Comparison of ENCODE assay signal across 12 mouse cellular contexts in the genomic region with DNA sequence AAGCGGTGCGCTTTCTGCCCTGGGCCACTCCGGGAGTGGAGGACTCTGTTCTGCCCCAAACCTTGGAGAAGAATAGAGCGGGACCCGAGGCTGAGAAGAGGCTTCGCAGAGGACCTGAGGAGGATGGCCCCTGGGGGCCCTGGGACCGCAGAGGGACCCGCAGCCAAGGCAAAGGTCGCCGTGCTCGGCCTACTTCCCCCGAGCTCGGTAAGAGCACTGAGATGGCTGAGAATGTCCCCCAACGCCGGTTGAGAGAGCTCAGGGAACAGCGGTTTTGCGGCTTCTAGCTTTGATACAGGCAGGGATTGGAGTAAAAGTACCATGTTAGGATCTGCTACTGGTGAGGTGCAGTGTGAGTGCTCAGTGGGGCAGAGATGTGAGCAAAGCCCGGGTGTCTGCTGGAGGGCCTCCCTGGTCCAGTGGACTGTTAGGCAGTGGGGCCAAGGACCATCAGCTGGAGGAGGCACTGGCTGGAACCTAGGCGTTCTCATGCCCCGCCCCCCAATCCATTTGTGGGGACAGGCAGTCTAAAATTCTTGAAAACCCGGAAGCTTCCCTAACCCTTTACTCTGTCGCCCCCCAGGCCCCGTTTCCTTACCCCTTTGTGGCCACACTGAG. TPM values are rescaled to one million over a fixed set of nuclear protein-coding genes. Genes with fewer than 3 reads are reported as not detected.
A peak's percentile ranks its signal among the peaks of the same experiment; 100 is the strongest.
DNase-seq lines count a peak whose midpoint lies in the region; ATAC-seq lines count a peak whose summit lies in the region.
"Had no signal": no experiment of that assay in that cellular context is flagged by ENCODE, and none has a peak within 500 bp of the region (broad histone marks: within the 10 kb centered on the region; RNA-seq: fewer than 3 reads in every experiment).

No protein-coding gene starts in this region.

- no peak overlapping the region for H3K27ac ChIP-seq in heart, embryonic 14.5 days (replicated peaks in 1 of 2; ENCODE audit: control insufficient read depth in 1 of 2, insufficient read depth in 1 of 2, low read depth in 2 of 2, low read length in 2 of 2)
- H3K27ac ChIP-seq in embryonic facial prominence, embryonic 11.5 days (replicated peaks; ENCODE audit: low read depth, low read length), result no peak overlapping the region
- no peak overlapping the region for H3K27ac ChIP-seq in hindbrain, embryonic 13.5 days
- H3K27ac ChIP-seq in midbrain, embryonic 15.5 days, result no peak overlapping the region

- 44% methylated on average over 23 of the region's 23 CpGs for WGBS in heart, embryonic 14.5 days
- 26% methylated on average over 23 of the region's 23 CpGs for WGBS in embryonic facial prominence, embryonic 11.5 days
- WGBS in hindbrain, embryonic 13.5 days, result 17% methylated on average over 23 of the region's 23 CpGs
- 20% methylated on average over 23 of the region's 23 CpGs for WGBS in midbrain, embryonic 15.5 days

- peaks cover 22% of the 10 kb centered on the region for H3K27me3 ChIP-seq in heart, embryonic 14.5 days (ENCODE audit: control insufficient read depth, insufficient read depth, low read length)
- H3K27me3 ChIP-seq in embryonic facial prominence, embryonic 11.5 days (ENCODE audit: control insufficient read depth, insufficient read depth, low read length), result peaks cover 24% of the 10 kb centered on the region
- H3K27me3 ChIP-seq in hindbrain, embryonic 13.5 days, result peaks cover 69% of the 10 kb centered on the region
- peaks cover 33% of the 10 kb centered on the region for H3K27me3 ChIP-seq in midbrain, embryonic 15.5 days (replicated peaks)

- peak overlapping the region; percentile 47; the same call in 1 of the 2 replicates for H3K4me2 ChIP-seq in heart, embryonic 14.5 days (ENCODE audit: low read length)
- H3K4me2 ChIP-seq in embryonic facial prominence, embryonic 11.5 days (ENCODE audit: low read depth, low read length), result peak overlapping the region; percentile 52; the same call in 1 of the 2 replicates
- H3K4me2 ChIP-seq in hindbrain, embryonic 13.5 days, result peak overlapping the region; percentile 52
- peak overlapping the region; percentile 41 for H3K4me2 ChIP-seq in midbrain, embryonic 15.5 days

- intact Hi-C loops in heart, postnatal 36 days (cut with DNase I), result loop anchor here (5.0 kb wide), 1 partner anchor 42 kb away; no protein-coding TSS in a partner anchor

- H3K36me3 ChIP-seq in heart, embryonic 14.5 days (ENCODE audit: control insufficient read depth, insufficient read depth, low read length), result peaks cover 52% of the 10 kb centered on the region
- H3K36me3 ChIP-seq in embryonic facial prominence, embryonic 11.5 days (replicated peaks; ENCODE audit: control insufficient read depth, insufficient read depth, low read depth, low read length), result no peaks in the 10 kb centered on the region
- H3K36me3 ChIP-seq in hindbrain, embryonic 13.5 days, result peaks cover 12% of the 10 kb centered on the region
- H3K36me3 ChIP-seq in midbrain, embryonic 15.5 days (replicated peaks), result peaks cover 3% of the 10 kb centered on the region; the same call in 1 of the 2 replicates

- no peaks in the 10 kb centered on the region for H3K9me3 ChIP-seq in heart, embryonic 14.5 days (ENCODE audit: control insufficient read depth, low read length)
- H3K9me3 ChIP-seq in embryonic facial prominence, embryonic 11.5 days (replicated peaks; ENCODE audit: control insufficient read depth, low read length), result no peaks in the 10 kb centered on the region
- H3K9me3 ChIP-seq in hindbrain, embryonic 13.5 days, result no peaks in the 10 kb centered on the region
- no peaks in the 10 kb centered on the region for H3K9me3 ChIP-seq in midbrain, embryonic 15.5 days

- DNase-seq in heart, postnatal 36 days, result no peak
- DNase-seq in embryonic facial prominence, embryonic 11.5 days (ENCODE audit: low spot score), result no peak
- DNase-seq in urinary bladder, postnatal 4 days (ENCODE audit: low spot score in 2 of 2), result no peak
- no peak for DNase-seq in layer of hippocampus, postnatal 25 days (ENCODE audit: extremely low spot score in 1 of 2, low spot score in 1 of 2)
- no peak for DNase-seq in urinary bladder, postnatal 14 days (ENCODE audit: low spot score)
- DNase-seq: adrenal gland, postnatal 36 days; kidney, adult 8-10 months; lung, postnatal 4 days had no signal

- H3K4me3 ChIP-seq in heart, embryonic 14.5 days (ENCODE audit: control insufficient read depth in 1 of 2, insufficient read depth in 1 of 2, low read depth in 1 of 2, low read length in 2 of 2), result no peak overlapping the region
- H3K4me3 ChIP-seq in embryonic facial prominence, embryonic 11.5 days (ENCODE audit: low read depth, low read length), result peak overlapping the region; percentile 31
- peak overlapping the region; percentile 27 for H3K4me3 ChIP-seq in hindbrain, embryonic 13.5 days
- H3K4me3 ChIP-seq in midbrain, embryonic 15.5 days, result peak overlapping the region; percentile 20
- H3K4me3 ChIP-seq: erythroblast, embryonic 14.5 days had no signal

- H3K9ac ChIP-seq in heart, embryonic 14.5 days (ENCODE audit: low read length), result peak overlapping the region; percentile 55
- H3K9ac ChIP-seq in embryonic facial prominence, embryonic 11.5 days (replicated peaks; ENCODE audit: low read length), result peak overlapping the region; percentile 55; the same call in 1 of the 2 replicates
- peak overlapping the region; percentile 65 for H3K9ac ChIP-seq in hindbrain, embryonic 13.5 days
- H3K9ac ChIP-seq in midbrain, embryonic 15.5 days, result 0 out of 2 replicates have a peak overlapping the region, but pooled peaks have one; percentile 10

- H3K4me1 ChIP-seq in heart, embryonic 14.5 days (ENCODE audit: control insufficient read depth in 2 of 2, insufficient read depth in 2 of 2, low read length in 2 of 2), result peaks cover 49 to 79% of the 10 kb centered on the region in 2 experiments
- H3K4me1 ChIP-seq in embryonic facial prominence, embryonic 11.5 days (ENCODE audit: control insufficient read depth, insufficient read depth, low read length), result peaks cover 14% of the 10 kb centered on the region
- peaks cover 69% of the 10 kb centered on the region for H3K4me1 ChIP-seq in hindbrain, embryonic 13.5 days (replicated peaks)
- peaks cover 54% of the 10 kb centered on the region for H3K4me1 ChIP-seq in midbrain, embryonic 15.5 days

- no peak for ATAC-seq in heart, embryonic 14.5 days (ENCODE audit: insufficient number of reproducible peaks, insufficient read depth, low FRiP score, low read depth)
- ATAC-seq in embryonic facial prominence, embryonic 11.5 days (replicated peaks; ENCODE audit: insufficient number of reproducible peaks, low FRiP score, low TSS enrichment, low read depth), result no peak
- ATAC-seq in hindbrain, embryonic 13.5 days (ENCODE audit: low FRiP score), result no peak
- no peak for ATAC-seq in midbrain, embryonic 15.5 days (replicated peaks)

RNA-seq across cellular contexts. Expression of a gene that starts 13.9 kb away (rescaled TPM):
- polyA plus RNA-seq in heart, embryonic 14.5 days (2014; fragmentation: Nextera tagmentation; extraction: Ambion mirVana), result 52.4 and 53.4 TPM in 2 replicates
- total RNA-seq in heart, postnatal 36 days (2021), result 100 to 1,000 TPM; 120 to 128 TPM
- polyA plus RNA-seq in embryonic facial prominence, embryonic 11.5 days (2014; fragmentation: Nextera tagmentation; extraction: Ambion mirVana), result 16.7 and 19.9 TPM in 2 replicates
- polyA plus RNA-seq in hindbrain, embryonic 13.5 days (2015; fragmentation: Nextera tagmentation; extraction: Ambion mirVana), result 15.9 and 16.0 TPM in 2 replicates
- polyA plus RNA-seq in midbrain, embryonic 15.5 days (2015; fragmentation: Nextera tagmentation; extraction: Ambion mirVana), result 20.8 and 21.3 TPM in 2 replicates
- total RNA-seq in layer of hippocampus, postnatal 25 days (2021), result 100 to 1,000 TPM; 154 to 196 TPM

RNA-seq across cellular contexts. Expression of a gene that starts 28.9 kb away (rescaled TPM):
- 351 and 377 TPM in 2 replicates for polyA plus RNA-seq in heart, embryonic 14.5 days (2014; fragmentation: Nextera tagmentation; extraction: Ambion mirVana)
- total RNA-seq in heart, postnatal 36 days (2021), result 1,000 to 10,000 TPM; 1,347 to 1,420 TPM
- 6.9 and 9.9 TPM in 2 replicates for polyA plus RNA-seq in embryonic facial prominence, embryonic 11.5 days (2014; fragmentation: Nextera tagmentation; extraction: Ambion mirVana)
- 1.8 and 2.9 TPM in 2 replicates for polyA plus RNA-seq in hindbrain, embryonic 13.5 days (2015; fragmentation: Nextera tagmentation; extraction: Ambion mirVana)
- polyA plus RNA-seq in midbrain, embryonic 15.5 days (2015; fragmentation: Nextera tagmentation; extraction: Ambion mirVana), result 1.5 and 2.0 TPM in 2 replicates
- total RNA-seq in layer of hippocampus, postnatal 25 days (2021), result 1 to 10 TPM in 1 of 2 experiments, under 1 TPM in 1; 0.94 to 1.2 TPM

RNA-seq across cellular contexts. Expression of a gene that starts 46.7 kb away (rescaled TPM):
- polyA plus RNA-seq in heart, embryonic 14.5 days (2014; fragmentation: Nextera tagmentation; extraction: Ambion mirVana), result 53.3 and 71.9 TPM in 2 replicates
- 10 to 100 TPM; 35.5 to 39.9 TPM for total RNA-seq in heart, postnatal 36 days (2021)
- polyA plus RNA-seq in embryonic facial prominence, embryonic 11.5 days (2014; fragmentation: Nextera tagmentation; extraction: Ambion mirVana), result 36.9 and 38.4 TPM in 2 replicates
- polyA plus RNA-seq in hindbrain, embryonic 13.5 days (2015; fragmentation: Nextera tagmentation; extraction: Ambion mirVana), result 84.0 and 84.4 TPM in 2 replicates
- polyA plus RNA-seq in midbrain, embryonic 15.5 days (2015; fragmentation: Nextera tagmentation; extraction: Ambion mirVana), result 86.1 and 98.7 TPM in 2 replicates
- 10 to 100 TPM; 60.5 to 66.7 TPM for total RNA-seq in layer of hippocampus, postnatal 25 days (2021)

Comparison
In these comparisons a context has a peak if more than half of its experiments do, and no peak if none do; other contexts are left out.
1. H3K4me3 ChIP-seq: peak in embryonic facial prominence, embryonic 11.5 days (single experiment), hindbrain, embryonic 13.5 days (single experiment) and midbrain, embryonic 15.5 days (single experiment); none in heart, embryonic 14.5 days (0 of 2).
2. H3K9ac ChIP-seq: peak in every context shown above with its lines; median percentile 65 in hindbrain, embryonic 13.5 days; 55 in heart, embryonic 14.5 days; 55 in embryonic facial prominence, embryonic 11.5 days; 10 in midbrain, embryonic 15.5 days.
3. RNA of a gene that starts 28.9 kb away (polyA plus RNA-seq): 351 to 377 TPM in heart, embryonic 14.5 days; 6.9 to 9.9 TPM in embryonic facial prominence, embryonic 11.5 days, 1.8 to 2.9 TPM in hindbrain, embryonic 13.5 days and 1.5 to 2.0 TPM in midbrain, embryonic 15.5 days; every median in the first group is over 10 times any median in the second.
4. Peak in every context shown above with its lines, with median percentiles within 50 percentile points of each other: H3K4me2 ChIP-seq.